Mouse (Mus musculus) adrenal gland, postnatal 14 days (tissue): Measurements from ENCODE around the gene Ccdc81. TPM values are rescaled to one million over a fixed set of nuclear protein-coding genes. Genes with fewer than 3 reads are reported as not detected.

Source experiments
- total RNA-seq: library from RNA; stranded (reverse); gene quantifications from 2 replicates; pipeline ENCODE4 v1.2.3, GENCODE M21; 2021

The Ccdc81 gene
- total RNA-seq, 1 experiment from 2014 or later = 0.11 TPM

Other genes starting within 250 kb of the Ccdc81 start
- gene Hikeshi, start 37.6 kb upstream of the Ccdc81 start, total RNA-seq = 46.7 and 55.2 TPM in 2 replicates
- 53.0 and 63.1 TPM in 2 replicates for gene Eed, start 77.4 kb upstream of the Ccdc81 start, total RNA-seq
- gene Picalm, start 226.6 kb upstream of the Ccdc81 start, total RNA-seq = 207 and 216 TPM in 2 replicates